8 mouse cellular contexts compared by ENCODE assay signal in genomic region chr8:108822841-108823266, GRCm38 (mm10).
A peak's percentile ranks its signal among the peaks of the same experiment; 100 is the strongest.
DNase-seq lines count a peak whose midpoint lies in the region; ATAC-seq lines count a peak whose summit lies in the region.

No protein-coding gene starts in this region.

- H3K36me3 ChIP-seq in midbrain, embryonic 12.5 days = peaks cover 2% of the 10 kb centered on the region; the same call in 1 of the 2 replicates
- H3K36me3 ChIP-seq in midbrain, embryonic 10.5 days = peaks cover 31% of the 10 kb centered on the region
- H3K36me3 ChIP-seq in liver, embryonic 16.5 days (ENCODE audit: control insufficient read depth, insufficient read depth) = no peaks in the 10 kb centered on the region
- H3K36me3 ChIP-seq in stomach, embryonic 15.5 days = no peaks in the 10 kb centered on the region
- no peaks in the 10 kb centered on the region for H3K36me3 ChIP-seq in heart, embryonic 10.5 days

- H3K4me1 ChIP-seq in midbrain, embryonic 12.5 days = peaks cover 55% of the 10 kb centered on the region
- peaks cover 65% of the 10 kb centered on the region for H3K4me1 ChIP-seq in midbrain, embryonic 10.5 days
- peaks cover 20% of the 10 kb centered on the region for H3K4me1 ChIP-seq in liver, embryonic 16.5 days (ENCODE audit: control insufficient read depth, low read depth, low read length)
- H3K4me1 ChIP-seq in stomach, embryonic 15.5 days = peaks cover 47% of the 10 kb centered on the region
- H3K4me1 ChIP-seq in heart, embryonic 10.5 days = peaks cover 54% of the 10 kb centered on the region

- no peak for DNase-seq in midbrain, embryonic 10.5 days (ENCODE audit: low spot score)
- peak; percentile 60 for DNase-seq in adrenal gland, postnatal 14 days
- DNase-seq in heart, embryonic 10.5 days (ENCODE audit: low spot score) = no peak
- no peak for DNase-seq in cerebellum, adult 8-10 months
- no peak for DNase-seq in ovary, postnatal 36 days (ENCODE audit: low spot score)

- ATAC-seq in midbrain, embryonic 12.5 days (ENCODE audit: low FRiP score, low read depth) = no peak
- ATAC-seq in liver, embryonic 16.5 days (ENCODE audit: low read depth) = peak; percentile 42
- no peak for ATAC-seq in stomach, embryonic 15.5 days (ENCODE audit: insufficient read depth, low FRiP score, low read depth)

- WGBS in midbrain, embryonic 12.5 days = 69% methylated on average over 15 of the region's 15 CpGs
- 91% methylated on average over 15 of the region's 15 CpGs for WGBS in midbrain, embryonic 10.5 days
- WGBS in liver, embryonic 16.5 days (ENCODE audit: insufficient replicate concordance) = 35% methylated on average over 15 of the region's 15 CpGs
- 18% methylated on average over 15 of the region's 15 CpGs for WGBS in stomach, embryonic 15.5 days
- WGBS in heart, embryonic 10.5 days = 82% methylated on average over 15 of the region's 15 CpGs

- H3K9ac ChIP-seq in midbrain, embryonic 12.5 days (replicated peaks) = no peak overlapping the region
- H3K9ac ChIP-seq in liver, embryonic 16.5 days (ENCODE audit: low read depth, low read length) = no peak overlapping the region
- no peak overlapping the region for H3K9ac ChIP-seq in stomach, embryonic 15.5 days

- no peak overlapping the region for H3K4me3 ChIP-seq in midbrain, embryonic 12.5 days
- no peak overlapping the region for H3K4me3 ChIP-seq in midbrain, embryonic 10.5 days
- no peak overlapping the region for H3K4me3 ChIP-seq in liver, embryonic 16.5 days (ENCODE audit: low read depth, low read length)
- no peak overlapping the region for H3K4me3 ChIP-seq in stomach, embryonic 15.5 days (replicated peaks)
- H3K4me3 ChIP-seq in heart, embryonic 10.5 days = no peak overlapping the region

- 0 out of 2 replicates have a peak overlapping the region, but pooled peaks have one; percentile 3 for H3K27ac ChIP-seq in midbrain, embryonic 12.5 days (replicated peaks)
- H3K27ac ChIP-seq in midbrain, embryonic 10.5 days (replicated peaks) = no peak overlapping the region
- no peak overlapping the region for H3K27ac ChIP-seq in liver, embryonic 16.5 days (ENCODE audit: low read length)
- 0 out of 2 replicates have a peak overlapping the region, but pooled peaks have one; percentile 57 for H3K27ac ChIP-seq in stomach, embryonic 15.5 days
- no peak overlapping the region for H3K27ac ChIP-seq in heart, embryonic 10.5 days

- H3K27me3 ChIP-seq in midbrain, embryonic 12.5 days = no peaks in the 10 kb centered on the region
- H3K27me3 ChIP-seq in midbrain, embryonic 10.5 days (ENCODE audit: low read depth, poor library complexity, severe bottlenecking) = no peaks in the 10 kb centered on the region
- no peaks in the 10 kb centered on the region for H3K27me3 ChIP-seq in liver, embryonic 16.5 days (ENCODE audit: control insufficient read depth, insufficient read depth, low read depth, low read length)
- no peaks in the 10 kb centered on the region for H3K27me3 ChIP-seq in stomach, embryonic 15.5 days (replicated peaks)
- H3K27me3 ChIP-seq in heart, embryonic 10.5 days (ENCODE audit: insufficient read depth, poor library complexity, severe bottlenecking) = no peaks in the 10 kb centered on the region

- H3K4me2 ChIP-seq in midbrain, embryonic 12.5 days (replicated peaks) = no peak overlapping the region
- H3K4me2 ChIP-seq in liver, embryonic 16.5 days (ENCODE audit: low read depth, low read length) = peak overlapping the region; percentile 17; the same call in 1 of the 2 replicates
- peak overlapping the region; percentile 17; the same call in 1 of the 2 replicates for H3K4me2 ChIP-seq in stomach, embryonic 15.5 days

- H3K9me3 ChIP-seq in midbrain, embryonic 12.5 days = no peaks in the 10 kb centered on the region
- H3K9me3 ChIP-seq in midbrain, embryonic 10.5 days (replicated peaks) = no peaks in the 10 kb centered on the region
- no peaks in the 10 kb centered on the region for H3K9me3 ChIP-seq in liver, embryonic 16.5 days (replicated peaks; ENCODE audit: control insufficient read depth, low read length)
- no peaks in the 10 kb centered on the region for H3K9me3 ChIP-seq in stomach, embryonic 15.5 days
- no peaks in the 10 kb centered on the region for H3K9me3 ChIP-seq in heart, embryonic 10.5 days

Comparison
In these comparisons a context has a peak if more than half of its experiments do, and no peak if none do; other contexts are left out.
1. H3K27ac ChIP-seq: peak in midbrain, embryonic 12.5 days (single experiment) and stomach, embryonic 15.5 days (single experiment); none in midbrain, embryonic 10.5 days (single experiment), liver, embryonic 16.5 days (single experiment) and heart, embryonic 10.5 days (single experiment).